Mouse (Mus musculus) kidney, embryonic 15.5 days (tissue): ENCODE data around the gene Rgs9bp. TPM values are rescaled to one million over a fixed set of nuclear protein-coding genes. Genes with fewer than 3 reads are reported as not detected.
"Not testable (repeated sequence)": the region's sequence is repeated elsewhere in the genome, so short reads cannot be mapped to it uniquely, and the experiment has no call there.

Source experiments
- ATAC-seq: fragments of 200-750 bp; cut with Nextera tagmentation; replicated peaks from 2 replicates; pipeline ENCODE4 v1.8.0; 2017; ENCODE audit warnings: moderate TSS enrichment; ENCODE audit not compliant: low FRiP score
- H3K27ac ChIP-seq: fragments of 300-500 bp; sonication (generic); 2 replicates; pipeline ENCODE4 v1.5.1; 2015; ENCODE audit warnings: mild to moderate bottlenecking, inconsistent platforms
- H3K27me3 ChIP-seq: fragments of 300-500 bp; sonication (generic); 2 replicates; pipeline ENCODE4 v1.6.1; 2015; ENCODE audit warnings: inconsistent platforms
- H3K36me3 ChIP-seq: fragments of 300-500 bp; sonication (generic); 2 replicates; pipeline ENCODE4 v1.6.1; 2015; ENCODE audit warnings: inconsistent platforms
- H3K4me1 ChIP-seq: fragments of 300-500 bp; sonication (generic); 2 replicates; pipeline ENCODE4 v1.6.1; 2015; ENCODE audit warnings: inconsistent platforms
- H3K4me2 ChIP-seq: fragments of 300-500 bp; sonication (generic); 2 replicates; pipeline ENCODE4 v1.6.1; 2015; ENCODE audit warnings: moderate library complexity, mild to moderate bottlenecking, inconsistent platforms
- H3K4me3 ChIP-seq: fragments of 300-500 bp; sonication (generic); replicated peaks from 2 replicates; pipeline ENCODE4 v1.5.1; 2015; ENCODE audit warnings: mild to moderate bottlenecking, inconsistent platforms
- H3K9ac ChIP-seq: fragments of 300-500 bp; sonication (generic); 2 replicates; pipeline ENCODE4 v1.6.1; 2015; ENCODE audit warnings: mild to moderate bottlenecking, inconsistent platforms
- H3K9me3 ChIP-seq: fragments of 300-500 bp; sonication (generic); replicated peaks from 2 replicates; pipeline ENCODE4 v1.6.1; 2016; ENCODE audit warnings: inconsistent platforms
- WGBS: fragments of 180-500 bp; shearing (Covaris S2); methylation state at CpG from one replicate; pipeline ENCODE4 v1.1.7; 2015; ENCODE audit warnings: mixed read lengths; 5-methylcytosine and 5-hydroxymethylcytosine counted together
- polyA plus RNA-seq: library from polyadenylated mRNA; unstranded; fragments of >200 nt; fragmentation: Nextera tagmentation; extraction: Ambion mirVana; gene quantifications from 2 replicates; pipeline ENCODE4 v1.2.1, GENCODE M21; 2015

Rgs9bp gene
- polyA plus RNA-seq, 1 experiment from 2014 or later, result 0.23 TPM

- no peak overlapping the region for H3K4me2 ChIP-seq
- no peak overlapping the region for H3K4me3 ChIP-seq
- H3K9ac ChIP-seq, result no peak overlapping the region
- WGBS, result 38% methylated on average over 4 of the region's 4 CpGs
- H3K36me3 ChIP-seq, result no peaks in the 10 kb centered on the region
- H3K9me3 ChIP-seq, result no peaks in the 10 kb centered on the region
- H3K27ac ChIP-seq, result no peak overlapping the region
- peaks cover 59% of the 10 kb centered on the region for H3K27me3 ChIP-seq
- H3K4me1 ChIP-seq, result peaks cover 10% of the 10 kb centered on the region
- ATAC-seq, result no peak
Measured at GRCm38 (mm10) chr7:35579849-35580248, 5.5 kb downstream of the Rgs9bp start.

- ATAC-seq, H3K4me1 ChIP-seq, H3K27ac ChIP-seq, H3K27me3 ChIP-seq, H3K9ac ChIP-seq, H3K36me3 ChIP-seq, H3K4me2 ChIP-seq, H3K9me3 ChIP-seq, H3K4me3 ChIP-seq: not testable (repeated sequence)
- WGBS, result 31% methylated on average over 6 of the region's 6 CpGs
Measured at GRCm38 (mm10) chr7:35570883-35571282, 14.5 kb downstream of the Rgs9bp start.

GRCm38 (mm10) chr7:35569724-35570123, 15.7 kb downstream of the Rgs9bp start:
- not testable (repeated sequence) for H3K9me3 ChIP-seq, ATAC-seq, H3K9ac ChIP-seq, H3K36me3 ChIP-seq, H3K27ac ChIP-seq, H3K4me1 ChIP-seq, H3K4me2 ChIP-seq, H3K4me3 ChIP-seq, H3K27me3 ChIP-seq
- 89% methylated on average over 4 of the region's 4 CpGs for WGBS

GRCm38 (mm10) chr7:35565965-35566364, 19.4 kb downstream of the Rgs9bp start:
- H3K4me1 ChIP-seq, H3K9me3 ChIP-seq, H3K9ac ChIP-seq, H3K4me2 ChIP-seq, H3K4me3 ChIP-seq, H3K27ac ChIP-seq, H3K27me3 ChIP-seq, H3K36me3 ChIP-seq, ATAC-seq: not testable (repeated sequence)
- WGBS, result 66% methylated on average over 13 of the region's 13 CpGs

- not testable (repeated sequence) for H3K9me3 ChIP-seq, H3K4me2 ChIP-seq, H3K27ac ChIP-seq, H3K4me3 ChIP-seq, H3K9ac ChIP-seq, H3K4me1 ChIP-seq, ATAC-seq, H3K36me3 ChIP-seq, H3K27me3 ChIP-seq
- 84% methylated on average over 10 of the region's 10 CpGs for WGBS
Measured at GRCm38 (mm10) chr7:35564872-35565271, 20.5 kb downstream of the Rgs9bp start.

- Histone ChIP-seq H3K9me3 (no peaks in the 10 kb centered on the region), H3K36me3 (no peaks in the 10 kb centered on the region), H3K27me3 (no peaks in the 10 kb centered on the region), H3K27ac (no peak overlapping the region), H3K4me2 (no peak overlapping the region), H3K4me3 (no peak overlapping the region), H3K9ac (no peak overlapping the region), H3K4me1 (no peaks in the 10 kb centered on the region)
- 96% methylated on average over 2 of the region's 2 CpGs for WGBS
- ATAC-seq, result no peak
Measured at GRCm38 (mm10) chr7:35564067-35564865, 21.1 kb downstream of the Rgs9bp start.

GRCm38 (mm10) chr7:35563071-35563470, 22.3 kb downstream of the Rgs9bp start:
- Histone ChIP-seq H3K27me3 (no peaks in the 10 kb centered on the region), H3K4me3 (no peak overlapping the region), H3K9me3 (no peaks in the 10 kb centered on the region), H3K27ac (no peak overlapping the region), H3K4me1 (no peaks in the 10 kb centered on the region), H3K4me2 (no peak overlapping the region), H3K36me3 (no peaks in the 10 kb centered on the region), H3K9ac (no peak overlapping the region)
- WGBS, result 72% methylated on average over 11 of the region's 11 CpGs
- no peak for ATAC-seq

- ATAC-seq, result no peak
- H3K36me3 ChIP-seq, result no peaks in the 10 kb centered on the region
- H3K27me3 ChIP-seq, result no peaks in the 10 kb centered on the region
- H3K9ac ChIP-seq, result no peak overlapping the region
- no peak overlapping the region for H3K4me2 ChIP-seq
- H3K4me1 ChIP-seq, result peaks cover 11% of the 10 kb centered on the region
- 88% methylated on average over 3 of the region's 3 CpGs for WGBS
- H3K27ac ChIP-seq, result no peak overlapping the region
- H3K9me3 ChIP-seq, result no peaks in the 10 kb centered on the region
- no peak overlapping the region for H3K4me3 ChIP-seq
Measured at GRCm38 (mm10) chr7:35559838-35560237, 25.5 kb downstream of the Rgs9bp start.

GRCm38 (mm10) chr7:35558681-35559080, 26.7 kb downstream of the Rgs9bp start:
- Histone ChIP-seq H3K27me3 (no peaks in the 10 kb centered on the region), H3K9ac (no peak overlapping the region), H3K4me2 (no peak overlapping the region), H3K9me3 (no peaks in the 10 kb centered on the region), H3K4me3 (no peak overlapping the region), H3K4me1 (peaks cover 20% of the 10 kb centered on the region), H3K36me3 (no peaks in the 10 kb centered on the region), H3K27ac (no peak overlapping the region)
- 69% methylated on average over 2 of the region's 2 CpGs for WGBS
- no peak for ATAC-seq

GRCm38 (mm10) chr7:35557577-35557976, 27.8 kb downstream of the Rgs9bp start:
- peaks cover 20% of the 10 kb centered on the region for H3K4me1 ChIP-seq
- peaks cover 4% of the 10 kb centered on the region; the same call in 1 of the 2 replicates for H3K36me3 ChIP-seq
- H3K9ac ChIP-seq, result no peak overlapping the region
- no peak for ATAC-seq
- WGBS, result 81% methylated on average over 3 of the region's 3 CpGs
- H3K27ac ChIP-seq, result no peak overlapping the region
- no peaks in the 10 kb centered on the region for H3K27me3 ChIP-seq
- H3K9me3 ChIP-seq, result no peaks in the 10 kb centered on the region
- no peak overlapping the region for H3K4me2 ChIP-seq
- no peak overlapping the region for H3K4me3 ChIP-seq

GRCm38 (mm10) chr7:35556905-35557304, 28.5 kb downstream of the Rgs9bp start:
- Histone ChIP-seq H3K27ac (no peak overlapping the region), H3K9me3 (no peaks in the 10 kb centered on the region), H3K4me2 (no peak overlapping the region), H3K4me1 (peaks cover 20% of the 10 kb centered on the region), H3K9ac (no peak overlapping the region), H3K36me3 (peaks cover 4% of the 10 kb centered on the region; the same call in 1 of the 2 replicates), H3K4me3 (no peak overlapping the region), H3K27me3 (no peaks in the 10 kb centered on the region)
- no peak for ATAC-seq
- 92% methylated on average over 5 of the region's 5 CpGs for WGBS

- WGBS, result 68% methylated on average over 4 of the region's 4 CpGs
- Histone ChIP-seq H3K9me3 (no peaks in the 10 kb centered on the region), H3K27ac (peak within 1 kb of the TSS; percentile 98), H3K9ac (peak within 1 kb of the TSS; percentile 86), H3K4me2 (peak within 1 kb of the TSS; percentile 98), H3K4me1 (peaks cover 20% of the 10 kb centered on the region), H3K27me3 (no peaks in the 10 kb centered on the region), H3K36me3 (peaks cover 6% of the 10 kb centered on the region), H3K4me3 (peak within 1 kb of the TSS; percentile 83)
- no peak for ATAC-seq
Measured at GRCm38 (mm10) chr7:35556205-35556603, 29.2 kb downstream of the Rgs9bp start, which contains the start of gene Nudt19. Nudt19 (minus strand) TSS chr7:35556304.
